Mouse (Mus musculus): ENCODE data around the gene 4932414N04Rik. TPM values are rescaled to one million over a fixed set of nuclear protein-coding genes. Genes with fewer than 3 reads are reported as not detected.
A peak's percentile ranks its signal among the peaks of the same experiment; 100 is the strongest.
"Not testable (repeated sequence)": the region's sequence is repeated elsewhere in the genome, so short reads cannot be mapped to it uniquely, and the experiment has no call there.

Gene 4932414N04Rik
- polyA plus RNA-seq, 1 experiment from 2014 or later: not detected

GRCm38 (mm10) chr2:68765371-68765770 is 109.1 kb downstream of the 4932414N04Rik start:
- no peak overlapping the region for H3K4me2 ChIP-seq (replicated peaks; ENCODE audit: low read depth, low read length)
- WGBS: 53% methylated on average over 1 of the region's 1 CpGs

GRCm38 (mm10) chr2:68767186-68767890 is 111.1 kb downstream of the 4932414N04Rik start:
- Histone ChIP-seq H3K4me3 (ENCODE audit: low read depth, low read length) (no peak overlapping the region), H3K9ac (replicated peaks; ENCODE audit: low read depth) (no peak overlapping the region), H3K27me3 (replicated peaks; ENCODE audit: insufficient read depth, low read length) (no peaks in the 10 kb centered on the region), H3K36me3 (ENCODE audit: insufficient read depth, low read length) (no peaks in the 10 kb centered on the region), H3K27ac (ENCODE audit: low read length) (no peak overlapping the region), H3K9me3 (ENCODE audit: low read length) (no peaks in the 10 kb centered on the region), H3K4me2 (replicated peaks; ENCODE audit: low read depth, low read length) (no peak overlapping the region), H3K4me1 (ENCODE audit: insufficient read depth, low read depth, low read length) (no peaks in the 10 kb centered on the region)
- WGBS: 62% methylated on average over 6 of the region's 6 CpGs
- TF ChIP-seq CTCF (IDR thresholded peaks at IDR 0.05): no peak
- TF ChIP-seq EP300 (IDR thresholded peaks at IDR 0.05): no peak
- ATAC-seq: no peak
- DNase-seq (ENCODE audit: low spot score): no peak

More at GRCm38 (mm10) chr2:68765371-68765770, 109.1 kb downstream of the 4932414N04Rik start:
- no peak for DNase-seq (ENCODE audit: low spot score)
- H3K27me3 ChIP-seq (replicated peaks; ENCODE audit: insufficient read depth, low read length): no peaks in the 10 kb centered on the region
- no peaks in the 10 kb centered on the region for H3K4me1 ChIP-seq (ENCODE audit: insufficient read depth, low read depth, low read length)
- ATAC-seq: no peak
- H3K4me3 ChIP-seq (ENCODE audit: low read depth, low read length): no peak overlapping the region
- TF ChIP-seq CTCF (IDR thresholded peaks at IDR 0.05) (no peak), EP300 (IDR thresholded peaks at IDR 0.05) (no peak)
- H3K36me3 ChIP-seq (ENCODE audit: insufficient read depth, low read length): no peaks in the 10 kb centered on the region
- no peak overlapping the region for H3K27ac ChIP-seq (ENCODE audit: low read length)
- H3K9ac ChIP-seq (replicated peaks; ENCODE audit: low read depth): no peak overlapping the region
- no peaks in the 10 kb centered on the region for H3K9me3 ChIP-seq (ENCODE audit: low read length)

- 0 out of 2 replicates have a peak overlapping the region, but pooled peaks have one; percentile 12 for H3K4me3 ChIP-seq (ENCODE audit: low read depth, low read length)
- peak overlapping the region; percentile 35 for H3K4me2 ChIP-seq (replicated peaks; ENCODE audit: low read depth, low read length)
- TF ChIP-seq EP300 (IDR thresholded peaks at IDR 0.05) (no peak), CTCF (IDR thresholded peaks at IDR 0.05) (no peak)
- H3K36me3 ChIP-seq (ENCODE audit: insufficient read depth, low read length): no peaks in the 10 kb centered on the region
- WGBS: 20% methylated on average over 16 of the region's 16 CpGs
- H3K4me1 ChIP-seq (ENCODE audit: insufficient read depth, low read depth, low read length): no peaks in the 10 kb centered on the region
- ATAC-seq: 0 out of 2 replicates have a peak, but pooled peaks have one; percentile 50
- H3K9ac ChIP-seq (replicated peaks; ENCODE audit: low read depth): no peak overlapping the region
- H3K27me3 ChIP-seq (replicated peaks; ENCODE audit: insufficient read depth, low read length): no peaks in the 10 kb centered on the region
- H3K9me3 ChIP-seq (ENCODE audit: low read length): no peaks in the 10 kb centered on the region
- H3K27ac ChIP-seq (ENCODE audit: low read length): no peak overlapping the region
- DNase-seq (ENCODE audit: low spot score): peak; percentile 25
These were observed 126.2 kb downstream of the 4932414N04Rik start for GRCm38 (mm10) chr2:68782268-68783132.

GRCm38 (mm10) chr2:68783664-68784063 is 127.4 kb downstream of the 4932414N04Rik start:
- not testable (repeated sequence) for ATAC-seq; H3K4me1 ChIP-seq (ENCODE audit: insufficient read depth, low read depth, low read length); H3K27me3 ChIP-seq (replicated peaks; ENCODE audit: insufficient read depth, low read length); H3K27ac ChIP-seq (ENCODE audit: low read length); H3K36me3 ChIP-seq (ENCODE audit: insufficient read depth, low read length); H3K4me2 ChIP-seq (replicated peaks; ENCODE audit: low read depth, low read length); H3K9ac ChIP-seq (replicated peaks; ENCODE audit: low read depth); H3K4me3 ChIP-seq (ENCODE audit: low read depth, low read length); DNase-seq (ENCODE audit: low spot score); H3K9me3 ChIP-seq (ENCODE audit: low read length)
- WGBS: 91% methylated on average over 8 of the region's 8 CpGs

- TF ChIP-seq CTCF (IDR thresholded peaks at IDR 0.05) (peak; percentile 90), EP300 (IDR thresholded peaks at IDR 0.05) (no peak)
- Histone ChIP-seq H3K4me3 (ENCODE audit: low read depth, low read length) (no peak overlapping the region), H3K36me3 (ENCODE audit: insufficient read depth, low read length) (no peaks in the 10 kb centered on the region), H3K27ac (ENCODE audit: low read length) (no peak overlapping the region), H3K4me2 (replicated peaks; ENCODE audit: low read depth, low read length) (no peak overlapping the region), H3K27me3 (replicated peaks; ENCODE audit: insufficient read depth, low read length) (no peaks in the 10 kb centered on the region), H3K9ac (replicated peaks; ENCODE audit: low read depth) (no peak overlapping the region), H3K9me3 (ENCODE audit: low read length) (no peaks in the 10 kb centered on the region), H3K4me1 (ENCODE audit: insufficient read depth, low read depth, low read length) (no peaks in the 10 kb centered on the region)
- ATAC-seq: peak; percentile 76
- DNase-seq (ENCODE audit: low spot score): peak; percentile 81
- WGBS: 30% methylated on average over 5 of the region's 5 CpGs
These were observed 128.6 kb downstream of the 4932414N04Rik start for GRCm38 (mm10) chr2:68784710-68785427.

Data from lung, postnatal 0 days (tissue).